Mouse (Mus musculus) heart, adult 8-10 months (tissue): ENCODE data around the gene Fbxl3. TPM values are rescaled to one million over a fixed set of nuclear protein-coding genes. Genes with fewer than 3 reads are reported as not detected.

Source experiments
- DNase-seq: peaks from one replicate; pipeline ENCODE4 v3.0.0; 2022; ENCODE audit warnings: low spot score
- total RNA-seq, 4 experiments: library from RNA; stranded (reverse); gene quantifications; 2 replicates each; pipeline ENCODE4 v1.2.4; 2022

The Fbxl3 gene
- 10 to 100 TPM; 45.0 to 59.5 (median 55.1) TPM for total RNA-seq

GRCm38 (mm10) chr14:103099238-103099933 is at the start of gene Fbxl3:
Gene Fbxl3 (minus strand): TSS chr14:103099566.
- peak; percentile 97 for DNase-seq

DNA sequence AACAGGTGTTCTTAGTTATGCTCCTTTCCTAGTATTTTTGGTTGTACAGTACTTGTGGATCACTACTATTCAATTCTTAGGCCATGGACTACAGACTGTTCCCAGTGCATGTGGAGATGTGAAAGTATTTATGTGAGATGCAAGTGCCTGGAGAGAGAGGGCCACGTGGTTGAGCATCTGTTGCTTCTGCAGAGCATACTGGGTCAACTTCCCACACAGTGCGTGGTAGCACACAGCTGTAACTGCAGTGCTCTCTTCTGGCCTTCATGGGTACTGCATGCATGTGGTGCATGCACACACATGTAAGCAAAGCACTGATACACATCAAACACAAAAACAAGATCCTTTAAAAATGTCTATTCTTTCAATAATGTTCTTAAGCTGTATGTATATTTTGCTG is 32.6 kb upstream of the Fbxl3 start:
- DNase-seq = no peak

- DNase-seq = no peak
Observed at GRCm38 (mm10) chr14:103125756-103126155, 26.4 kb upstream of the Fbxl3 start.

GRCm38 (mm10) chr14:103114994-103115670 is 15.8 kb upstream of the Fbxl3 start:
- no peak for DNase-seq

DNA sequence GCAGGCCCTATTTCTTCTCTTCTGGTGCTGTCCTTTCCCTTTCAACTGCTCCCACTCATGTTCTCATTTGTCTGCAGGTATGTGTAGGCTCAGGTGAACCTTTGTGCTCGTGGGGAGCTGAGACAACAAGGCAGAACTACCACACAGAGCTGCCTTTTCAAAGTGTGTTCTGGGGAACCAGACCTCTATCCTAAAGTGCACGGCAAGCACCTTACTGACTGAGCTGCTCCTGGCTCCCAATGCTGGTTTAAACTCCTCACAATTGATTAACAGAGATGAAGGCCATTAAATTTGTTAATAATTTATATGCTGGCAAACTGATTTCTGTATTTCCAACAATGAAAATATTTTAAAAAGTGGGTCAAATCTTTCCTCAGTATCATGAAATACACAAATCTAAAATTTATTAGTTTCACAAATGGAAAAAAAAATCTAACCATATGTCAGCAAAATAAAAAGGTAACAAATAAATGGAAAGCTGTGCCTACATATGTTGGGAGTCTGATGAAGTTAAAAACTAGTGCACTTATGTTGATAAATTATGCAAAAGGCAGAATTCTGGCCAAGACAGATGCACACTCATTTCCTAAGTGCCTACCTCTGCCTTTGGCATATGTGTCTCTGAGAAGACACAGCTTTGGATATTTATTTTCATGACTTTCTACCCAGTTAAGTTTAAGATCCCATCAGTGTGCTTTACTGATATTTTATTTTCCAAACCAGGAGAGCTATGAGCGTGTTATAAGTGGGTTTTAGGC is 13.4 kb upstream of the Fbxl3 start:
- no peak for DNase-seq

DNA sequence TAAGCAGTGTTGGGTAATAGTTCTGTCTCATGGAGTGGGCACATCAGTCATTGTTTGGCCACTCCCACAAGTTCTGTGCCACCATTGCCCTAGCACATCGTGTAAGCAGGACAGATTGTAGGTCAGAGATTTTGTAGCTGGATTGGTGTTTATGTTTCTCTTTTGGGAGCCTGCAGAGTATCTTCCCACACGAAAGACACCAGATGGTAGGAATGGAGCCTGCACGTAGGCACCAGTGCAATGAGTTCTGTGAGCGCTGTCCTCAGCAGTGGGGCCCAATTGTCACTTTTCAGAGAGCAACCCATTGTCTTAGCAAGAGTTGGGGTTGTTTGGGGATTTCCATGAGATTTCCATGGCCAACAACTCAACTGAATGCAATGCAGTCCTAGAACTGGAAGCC is 10.6 kb upstream of the Fbxl3 start:
- no peak for DNase-seq

DNA sequence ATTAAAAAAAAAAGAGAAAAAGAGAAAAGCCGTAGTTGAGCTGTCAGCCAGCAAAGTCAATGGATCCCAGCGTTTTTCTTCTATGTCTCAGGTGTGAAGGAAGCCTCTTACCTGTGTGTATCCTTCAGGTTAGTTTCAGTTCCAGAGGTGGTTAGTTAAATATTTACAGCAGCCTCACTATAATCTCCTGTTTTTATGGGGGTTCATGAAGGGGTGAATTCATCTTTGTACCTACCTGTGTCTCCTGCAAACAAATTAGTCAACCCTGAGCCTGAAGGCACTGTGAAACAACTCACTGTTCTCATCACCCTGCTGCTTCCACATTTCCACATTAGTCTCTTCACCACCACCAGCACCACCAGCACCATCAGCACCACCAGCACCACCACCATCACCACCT is 6.9 kb upstream of the Fbxl3 start:
- no peak for DNase-seq

DNA sequence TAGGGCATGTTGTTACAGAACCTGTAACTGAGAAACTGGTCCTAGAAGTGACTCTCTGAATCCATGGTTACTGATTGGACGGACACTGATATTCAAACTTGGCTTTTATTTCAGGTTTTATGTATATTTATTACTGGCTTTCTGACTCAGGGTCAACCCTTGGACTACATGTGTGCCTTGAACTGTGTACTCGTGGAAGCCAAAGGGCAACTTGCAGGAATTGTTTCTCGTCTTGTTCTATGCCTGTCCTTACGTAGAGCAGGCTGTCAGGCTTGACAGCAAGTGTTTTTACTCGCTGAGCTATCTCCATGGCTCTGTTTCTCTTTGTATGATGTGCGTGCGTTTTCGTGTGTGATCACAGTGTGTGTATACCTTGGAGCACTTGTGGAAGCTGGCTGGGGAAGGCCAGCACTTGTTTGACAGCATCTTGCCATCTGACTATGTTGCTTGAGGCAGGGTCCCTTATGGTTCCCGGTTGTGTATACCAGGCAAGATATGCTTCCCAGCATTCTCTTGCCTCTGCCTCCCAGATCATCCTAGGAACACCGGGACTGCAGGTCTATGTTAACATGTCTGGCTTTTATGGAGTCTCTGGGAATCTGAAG is 3.5 kb upstream of the Fbxl3 start:
- no peak for DNase-seq

DNA sequence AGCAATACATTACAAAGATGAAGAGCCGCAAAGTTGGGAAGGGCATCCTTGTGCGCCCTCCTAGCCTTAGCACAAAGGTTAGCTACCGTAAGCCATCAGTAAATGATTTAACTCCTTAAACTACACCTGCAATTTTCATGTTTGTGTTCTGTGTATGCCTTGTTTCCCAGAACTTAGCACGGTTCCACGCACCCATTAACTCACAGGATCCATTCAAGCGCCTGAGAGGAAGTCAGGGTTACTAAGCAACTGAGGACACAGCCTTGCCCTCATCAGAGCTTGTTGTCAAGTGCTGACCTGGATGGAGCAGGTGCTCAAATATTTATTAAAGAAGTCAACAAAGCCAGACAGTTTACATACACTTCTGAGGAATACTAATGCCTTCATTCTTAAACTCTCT is 2.9 kb upstream of the Fbxl3 start:
- no peak for DNase-seq

DNA sequence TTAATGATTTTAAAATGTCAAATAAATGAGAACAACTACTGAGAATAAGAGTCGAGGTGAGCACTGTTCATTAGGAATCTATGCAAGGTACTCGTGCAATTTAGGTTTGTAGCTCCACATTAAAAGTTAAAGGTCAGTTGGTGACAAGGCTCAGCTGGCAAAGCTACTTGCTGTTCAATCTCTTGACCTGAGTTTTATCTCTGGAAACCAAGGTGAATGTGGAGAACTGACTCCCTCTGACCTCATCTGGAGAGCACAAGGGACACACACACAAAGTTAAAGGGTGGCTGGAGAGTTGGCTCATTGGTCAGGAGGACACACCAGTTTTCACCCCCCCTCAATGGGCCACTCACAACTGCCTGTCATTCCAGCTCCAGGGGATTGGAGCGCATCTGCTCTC is 1.8 kb upstream of the Fbxl3 start:
- DNase-seq = no peak

GRCm38 (mm10) chr14:103100296-103100695 is 930 bp upstream of the Fbxl3 start:
- DNase-seq = no peak

- DNase-seq = peak; percentile 78
Observed at GRCm38 (mm10) chr14:103098587-103099235, 655 bp downstream of the Fbxl3 start.

DNA sequence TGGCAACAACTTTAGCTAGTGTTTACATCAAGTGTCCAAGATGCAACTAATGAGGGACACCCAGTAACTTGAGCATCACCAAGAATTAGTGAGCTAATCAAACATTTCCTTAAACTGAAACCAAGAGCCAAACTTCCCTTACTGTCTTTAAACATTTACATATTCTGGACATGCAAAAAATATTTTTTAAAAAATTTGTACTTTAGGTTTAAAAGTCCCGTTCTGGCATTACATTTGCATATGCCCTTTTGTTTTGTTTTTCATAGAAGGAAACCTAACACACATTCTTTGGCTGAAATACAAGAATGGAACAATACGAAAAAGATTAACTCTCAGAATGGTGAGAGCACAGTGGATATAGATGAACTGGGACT is 1.2 kb downstream of the Fbxl3 start:
- DNase-seq = no peak

DNA sequence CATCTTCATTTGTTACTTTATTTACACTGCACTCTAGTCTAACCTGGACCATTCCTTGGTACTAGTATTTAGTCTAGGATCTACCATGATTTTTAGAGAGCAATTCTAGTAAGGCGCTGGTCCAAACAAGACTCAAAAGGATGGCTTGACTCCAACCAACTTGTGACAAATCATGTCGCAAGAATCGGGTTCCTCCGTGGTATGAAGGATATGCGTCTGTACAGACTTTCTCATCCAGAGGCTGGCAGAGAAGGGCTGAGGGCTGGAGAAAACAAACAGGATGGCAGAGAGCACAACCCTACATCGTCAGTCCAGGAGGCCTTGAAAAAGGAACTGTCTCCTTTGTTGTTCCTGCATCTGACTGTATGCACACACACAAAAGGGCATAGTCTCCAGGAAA is 2.7 kb downstream of the Fbxl3 start:
- peak; percentile 43 for DNase-seq

DNA sequence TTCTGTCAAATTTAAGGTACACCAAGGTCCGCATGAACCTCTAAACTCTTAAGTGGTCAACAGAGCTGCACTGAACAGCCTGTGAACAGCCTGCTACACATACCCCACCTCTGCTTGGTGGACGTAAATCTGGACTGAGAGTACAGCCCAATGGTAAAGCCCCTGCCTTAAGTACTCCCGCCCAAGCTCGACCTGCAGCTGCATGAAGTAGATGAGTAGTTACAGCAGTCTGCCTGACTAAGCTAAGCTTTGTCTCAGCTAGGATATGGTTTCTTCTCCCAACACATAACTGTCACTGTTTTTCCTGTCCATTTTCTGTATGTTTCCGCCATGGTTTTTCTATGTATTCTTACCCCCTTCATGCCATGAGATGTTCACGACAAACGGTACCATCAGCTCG is 3.5 kb downstream of the Fbxl3 start:
- no peak for DNase-seq

DNA sequence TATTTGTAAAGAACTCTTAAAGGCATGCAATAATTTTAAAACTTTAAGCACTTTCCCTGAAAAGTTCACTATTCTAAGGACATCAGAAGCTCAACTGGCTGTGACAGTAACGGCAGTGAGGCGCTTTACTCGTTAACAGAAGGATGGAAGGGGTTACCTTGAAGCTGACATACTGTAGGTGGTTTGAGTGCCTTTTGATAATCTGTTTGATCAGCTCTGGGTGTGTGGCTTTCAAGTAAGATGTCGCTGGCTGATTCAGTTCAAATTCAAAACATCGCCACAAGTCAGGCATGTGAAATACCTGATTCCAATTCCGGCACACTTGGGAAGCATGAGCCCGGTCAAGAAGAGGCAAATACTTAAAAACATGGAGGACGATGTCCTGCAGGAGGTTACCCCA is 4.3 kb downstream of the Fbxl3 start:
- no peak for DNase-seq

DNA sequence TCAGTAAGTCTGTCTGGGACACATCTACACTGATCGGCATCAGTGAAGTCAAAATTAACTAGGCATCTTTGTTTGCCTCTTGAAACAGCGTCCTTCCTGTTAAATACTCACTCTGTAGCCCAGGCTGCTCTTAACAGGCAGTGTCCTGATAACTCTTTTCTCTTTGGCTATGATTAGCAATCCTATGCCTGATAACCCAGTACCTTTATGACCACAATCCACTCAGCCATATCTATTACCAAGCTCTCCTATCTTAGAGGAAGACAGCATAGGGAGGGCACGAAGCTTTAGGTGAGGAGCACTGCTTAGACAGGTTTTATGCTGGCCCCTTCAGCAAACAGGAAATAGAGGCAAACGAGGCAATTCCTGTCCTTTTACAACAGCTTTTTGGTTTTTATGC is 5.7 kb downstream of the Fbxl3 start:
- no peak for DNase-seq

GRCm38 (mm10) chr14:103093236-103093635 is 6.1 kb downstream of the Fbxl3 start:
- DNase-seq = no peak

DNA sequence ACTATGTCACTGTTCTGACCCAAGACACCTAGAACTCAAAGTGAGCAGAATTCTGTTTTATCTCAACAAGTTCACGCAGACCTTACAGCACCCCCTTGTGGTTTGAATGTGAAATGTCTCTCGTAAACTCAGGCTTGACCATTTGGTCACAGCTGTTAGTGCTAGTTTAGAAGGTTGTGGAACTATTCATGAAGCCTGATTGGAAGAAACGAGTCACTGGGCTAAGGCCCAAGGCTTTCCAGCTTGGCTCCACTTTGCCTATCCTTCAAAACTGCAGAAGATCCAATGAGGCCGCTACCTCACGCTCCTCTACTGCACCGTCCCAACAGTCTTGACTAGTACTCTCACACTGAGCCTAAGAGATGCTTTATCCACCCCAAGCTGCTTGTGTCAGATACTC is 10.7 kb downstream of the Fbxl3 start:
- DNase-seq = peak; percentile 82

DNA sequence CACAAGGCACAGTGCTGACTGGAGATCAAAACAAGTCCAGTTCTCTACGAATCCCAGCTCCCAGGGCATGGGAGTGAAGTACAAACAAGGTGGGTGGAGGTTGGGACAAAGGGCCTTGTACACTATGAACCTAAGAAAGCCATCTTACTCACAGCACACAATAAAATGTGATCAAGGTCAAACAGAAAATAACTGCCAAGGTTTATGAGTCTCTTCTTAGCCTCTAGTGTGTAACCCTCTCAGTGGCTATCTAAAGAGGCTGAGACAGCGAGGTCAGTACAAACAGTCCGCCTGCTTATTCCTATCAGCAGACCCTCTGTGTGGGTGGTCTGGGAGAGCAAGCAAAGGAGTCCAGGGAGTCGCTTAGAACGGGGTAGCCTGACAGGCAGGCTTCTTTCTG is 11.5 kb downstream of the Fbxl3 start:
- DNase-seq = no peak

- no peak for DNase-seq
Observed at GRCm38 (mm10) chr14:103086671-103087324, 12.6 kb downstream of the Fbxl3 start.
